Mouse (Mus musculus): ENCODE results near the gene Prm3. TPM values are rescaled to one million over a fixed set of nuclear protein-coding genes. Genes with fewer than 3 reads are reported as not detected.

Gene Prm3
- polyA plus RNA-seq, 1 experiment from 2014 or later = not detected

DNA sequence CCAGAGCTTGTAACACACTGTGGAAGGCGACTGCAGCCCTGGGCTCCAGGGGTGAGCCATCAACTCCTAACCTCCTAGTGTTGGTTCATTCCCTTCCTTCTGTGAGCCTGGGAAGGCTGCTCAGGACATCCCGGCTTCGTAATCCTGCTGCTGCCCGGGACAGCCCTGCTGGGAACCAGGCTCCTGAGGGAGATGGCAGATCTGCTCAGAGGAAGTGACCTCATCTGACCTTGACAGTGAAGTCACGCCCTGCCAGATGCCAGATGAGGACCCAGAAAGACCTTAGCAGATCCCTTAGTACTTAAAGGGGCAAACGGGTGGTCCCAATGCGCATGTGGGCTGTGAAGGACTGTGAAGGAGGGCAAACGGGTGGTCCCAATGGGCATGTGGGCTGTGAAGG lies 29.5 kb downstream of the Prm3 start:
- no peaks in the 10 kb centered on the region for H3K27me3 ChIP-seq (ENCODE audit: low read depth, poor library complexity, severe bottlenecking)
- peaks cover 6% of the 10 kb centered on the region; the same call in 1 of the 2 replicates for H3K4me1 ChIP-seq
- WGBS = 78% methylated on average over 8 of the region's 8 CpGs
- no peak overlapping the region for H3K4me3 ChIP-seq
- H3K36me3 ChIP-seq = no peaks in the 10 kb centered on the region
- 0 out of 2 replicates have a peak overlapping the region, but pooled peaks have one; percentile 17 for H3K27ac ChIP-seq (replicated peaks)
- DNase-seq (ENCODE audit: low spot score) = no peak
- H3K9me3 ChIP-seq (replicated peaks) = no peaks in the 10 kb centered on the region

DNA sequence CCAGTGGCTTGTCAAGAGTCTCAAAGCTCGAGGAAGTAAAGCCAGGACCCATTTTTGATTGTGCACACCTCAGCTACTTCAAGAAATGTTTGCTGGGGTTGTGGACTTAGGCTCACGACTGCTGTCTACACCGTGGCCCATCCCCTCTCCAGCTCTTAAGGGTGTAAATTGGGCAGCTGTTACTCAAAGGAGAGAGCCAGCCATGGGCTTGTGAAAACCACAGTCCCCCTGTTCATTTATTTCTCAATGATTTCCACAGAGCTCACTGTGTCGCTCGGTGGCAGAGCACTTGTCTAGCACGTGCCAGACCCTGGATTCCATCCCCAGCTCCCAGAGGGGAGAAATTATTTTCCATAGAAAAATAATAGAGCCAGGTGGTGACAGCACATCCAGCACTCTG lies 34.5 kb downstream of the Prm3 start:
- no peaks in the 10 kb centered on the region for H3K27me3 ChIP-seq (ENCODE audit: low read depth, poor library complexity, severe bottlenecking)
- H3K4me3 ChIP-seq = no peak overlapping the region
- WGBS = 74% methylated on average over 6 of the region's 6 CpGs
- DNase-seq (ENCODE audit: low spot score) = no peak
- H3K36me3 ChIP-seq = no peaks in the 10 kb centered on the region
- peaks cover 4% of the 10 kb centered on the region; the same call in 1 of the 2 replicates for H3K4me1 ChIP-seq
- H3K9me3 ChIP-seq (replicated peaks) = no peaks in the 10 kb centered on the region
- H3K27ac ChIP-seq (replicated peaks) = no peak overlapping the region

DNA sequence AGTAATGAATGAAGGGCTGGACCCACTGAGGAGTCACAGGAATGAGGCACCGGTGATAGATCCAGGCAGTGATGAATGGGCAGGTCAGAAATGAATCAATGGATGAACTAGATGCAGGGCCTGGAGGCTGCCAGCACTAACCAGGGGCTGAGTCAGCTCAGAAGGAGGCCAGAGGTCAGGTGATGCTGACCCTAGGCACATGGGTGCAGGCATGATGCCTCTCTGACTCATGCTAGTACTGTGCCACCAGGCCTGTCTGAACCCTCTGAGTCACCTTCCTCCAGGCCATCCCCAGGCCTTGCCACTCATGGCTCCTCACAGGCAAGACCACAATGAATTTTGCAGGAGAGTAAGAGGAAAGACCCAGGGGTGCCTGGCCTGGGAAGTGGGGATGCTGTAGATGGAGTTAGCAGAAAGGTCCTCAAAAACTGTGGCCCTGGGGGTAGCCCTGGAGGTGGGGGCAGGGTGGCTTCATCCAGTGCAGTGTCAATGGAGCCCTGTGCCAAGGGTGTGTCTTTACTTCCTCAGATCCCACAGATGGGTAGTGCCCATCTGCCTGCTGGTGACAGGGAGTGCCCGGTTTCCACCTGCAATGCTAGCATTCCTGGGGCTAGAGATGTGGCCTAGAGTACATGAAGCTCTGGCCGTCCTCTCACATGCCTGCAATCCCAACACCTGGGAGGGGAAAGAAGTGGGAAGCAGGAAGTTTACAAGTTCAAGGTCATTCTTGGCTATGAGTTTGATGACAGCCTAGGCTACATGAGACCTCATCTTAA lies 36.0 kb downstream of the Prm3 start:
- Histone ChIP-seq H3K9me3 (replicated peaks) (no peaks in the 10 kb centered on the region), H3K27me3 (ENCODE audit: low read depth, poor library complexity, severe bottlenecking) (no peaks in the 10 kb centered on the region), H3K4me3 (no peak overlapping the region), H3K4me1 (no peaks in the 10 kb centered on the region), H3K27ac (replicated peaks) (no peak overlapping the region), H3K36me3 (no peaks in the 10 kb centered on the region)
- 93% methylated on average over 3 of the region's 3 CpGs for WGBS
- DNase-seq (ENCODE audit: low spot score) = no peak

DNA sequence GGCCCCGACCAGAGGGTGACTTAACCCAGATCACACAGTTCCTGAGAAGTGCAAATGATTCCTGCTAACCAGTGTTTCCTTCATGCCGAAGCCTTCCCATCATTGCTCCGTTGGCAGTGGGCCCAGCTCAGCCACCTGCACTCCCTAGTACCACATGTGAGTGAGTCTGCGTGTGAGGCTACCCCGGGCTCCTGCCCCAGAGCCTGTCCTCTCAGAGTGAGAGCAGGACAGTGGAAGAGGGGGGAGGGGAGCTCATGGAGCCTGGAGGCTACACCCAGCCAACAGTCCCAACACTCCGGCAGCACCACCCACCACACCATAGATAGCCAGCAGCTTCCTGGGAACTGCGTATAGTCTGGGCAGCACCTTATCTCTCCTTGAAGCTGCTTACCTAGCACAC lies 40.9 kb downstream of the Prm3 start:
- Histone ChIP-seq H3K4me1 (no peaks in the 10 kb centered on the region), H3K36me3 (no peaks in the 10 kb centered on the region), H3K27ac (replicated peaks) (no peak overlapping the region), H3K4me3 (no peak overlapping the region), H3K27me3 (ENCODE audit: low read depth, poor library complexity, severe bottlenecking) (no peaks in the 10 kb centered on the region), H3K9me3 (replicated peaks) (no peaks in the 10 kb centered on the region)
- WGBS = 78% methylated on average over 7 of the region's 7 CpGs
- no peak for DNase-seq (ENCODE audit: low spot score)

DNA sequence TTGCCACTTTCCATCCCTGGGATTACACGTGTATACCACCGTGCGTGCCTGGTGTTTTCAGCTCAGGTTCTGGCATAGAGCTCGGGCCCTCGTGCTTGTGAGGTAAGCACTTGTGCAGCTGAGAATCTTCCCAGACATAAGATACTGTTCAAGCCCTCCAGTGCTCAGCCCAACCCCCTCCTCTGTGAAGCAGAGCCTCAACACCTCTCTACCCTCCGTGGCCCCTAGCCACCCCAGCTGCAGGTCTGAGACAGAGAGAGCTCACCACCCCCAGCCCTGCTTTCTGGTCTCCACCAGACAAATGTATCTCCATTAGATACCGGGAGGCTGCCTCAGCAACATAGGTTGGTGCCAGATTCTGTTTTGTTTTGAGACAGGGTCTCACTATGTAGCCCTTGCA lies 41.5 kb downstream of the Prm3 start:
- no peaks in the 10 kb centered on the region for H3K27me3 ChIP-seq (ENCODE audit: low read depth, poor library complexity, severe bottlenecking)
- no peaks in the 10 kb centered on the region for H3K9me3 ChIP-seq (replicated peaks)
- DNase-seq (ENCODE audit: low spot score) = no peak
- no peaks in the 10 kb centered on the region for H3K36me3 ChIP-seq
- H3K4me3 ChIP-seq = no peak overlapping the region
- 0 out of 2 replicates have a peak, but pooled peaks cover under 1% of the 10 kb centered on the region for H3K4me1 ChIP-seq
- 77% methylated on average over 7 of the region's 7 CpGs for WGBS
- peak overlapping the region; percentile 30; the same call in 1 of the 2 replicates for H3K27ac ChIP-seq (replicated peaks)

DNA sequence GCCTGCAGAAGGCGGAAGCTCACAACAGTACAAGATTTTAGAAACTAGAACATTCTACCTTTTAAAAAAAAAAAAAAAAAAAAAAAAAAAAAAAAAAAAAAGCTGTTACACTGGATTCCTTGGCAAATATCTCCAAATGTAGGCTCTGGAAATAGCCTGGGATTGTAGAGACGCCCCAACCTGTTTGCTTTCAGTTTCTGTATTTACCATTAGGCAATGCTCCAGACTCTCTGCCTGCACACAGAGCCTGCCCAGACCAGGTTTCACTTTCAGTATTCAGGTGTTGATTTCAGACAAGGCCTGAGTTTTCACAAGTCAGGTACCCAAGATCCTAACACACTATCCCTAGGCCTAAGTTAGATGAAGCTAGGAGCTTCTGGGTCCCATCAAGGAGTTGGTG lies 49.6 kb downstream of the Prm3 start:
- Histone ChIP-seq H3K4me3 (no peak overlapping the region), H3K4me1 (peaks cover 27% of the 10 kb centered on the region), H3K36me3 (no peaks in the 10 kb centered on the region), H3K9me3 (replicated peaks) (no peaks in the 10 kb centered on the region), H3K27me3 (ENCODE audit: low read depth, poor library complexity, severe bottlenecking) (no peaks in the 10 kb centered on the region), H3K27ac (replicated peaks) (no peak overlapping the region)
- no peak for DNase-seq (ENCODE audit: low spot score)
- 98% methylated on average over 2 of the region's 2 CpGs for WGBS

Other genes with a start within 250 kb of the Prm3 start
- gene Dexi, start 247.9 kb downstream of the Prm3 start, polyA plus RNA-seq (2016; fragmentation: Nextera tagmentation; extraction: Ambion mirVana) = 15.6 and 17.4 TPM in 2 replicates
- 27.2 and 30.8 TPM in 2 replicates for gene Clec16a, start 245.6 kb downstream of the Prm3 start, polyA plus RNA-seq (2016; fragmentation: Nextera tagmentation; extraction: Ambion mirVana)
- gene Socs1, start 5.4 kb downstream of the Prm3 start, polyA plus RNA-seq (2016; fragmentation: Nextera tagmentation; extraction: Ambion mirVana) = 2.4 and 2.7 TPM in 2 replicates
- not detected in 2 replicates for gene Tnp2, start 2.3 kb downstream of the Prm3 start, polyA plus RNA-seq (2016; fragmentation: Nextera tagmentation; extraction: Ambion mirVana)
- gene Prm2, start 5.2 kb upstream of the Prm3 start, polyA plus RNA-seq (2016; fragmentation: Nextera tagmentation; extraction: Ambion mirVana) = not detected in 2 replicates
- not detected in 2 replicates for gene Prm1, start 14.9 kb upstream of the Prm3 start, polyA plus RNA-seq (2016; fragmentation: Nextera tagmentation; extraction: Ambion mirVana)
- not detected in 2 replicates for gene Gm11172, start 22.0 kb upstream of the Prm3 start, polyA plus RNA-seq (2016; fragmentation: Nextera tagmentation; extraction: Ambion mirVana)
- gene Rmi2, start 44.1 kb upstream of the Prm3 start, polyA plus RNA-seq (2016; fragmentation: Nextera tagmentation; extraction: Ambion mirVana) = 3.7 and 4.5 TPM in 2 replicates